Mouse (Mus musculus) kidney, postnatal 4 days (tissue): ENCODE results near the gene Ugt1a1.
A peak's percentile ranks its signal among the peaks of the same experiment; 100 is the strongest.
"Not testable (repeated sequence)": the region's sequence is repeated elsewhere in the genome, so short reads cannot be mapped to it uniquely, and the experiment has no call there.

ENCODE experiments used
- DNase-seq, 2 experiments: peaks; one replicate each; pipeline ENCODE4 v3.0.0; 2021; ENCODE audit warnings: mixed read lengths in 2 of 2

The Ugt1a1 gene

DNA sequence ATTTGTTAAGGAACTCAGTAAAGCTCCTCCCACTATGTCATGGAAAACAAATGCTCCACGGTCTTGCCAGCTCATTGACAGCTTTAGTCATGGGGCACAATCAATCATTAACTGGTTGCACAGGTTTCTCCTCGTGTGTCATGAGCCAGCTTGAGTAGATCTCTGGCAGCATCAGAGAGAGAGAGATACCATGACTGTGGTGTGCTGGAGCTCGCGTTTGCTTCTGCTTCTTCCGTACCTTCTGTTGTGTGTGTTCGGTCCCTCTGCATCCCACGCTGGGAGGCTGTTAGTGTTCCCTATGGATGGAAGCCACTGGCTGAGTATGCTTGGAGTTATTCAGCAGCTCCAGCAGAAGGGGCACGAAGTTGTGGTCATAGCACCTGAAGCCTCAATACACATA, at the start of gene Ugt1a1:
TSS of gene Ugt1a1 (plus strand) at position 148 of the 400 bp plus-strand sequence.
- DNase-seq, result no peak

GRCm38 (mm10) chr1:88165711-88166110, 46.0 kb upstream of the Ugt1a1 start, which contains the start of gene Ugt1a5:
Gene Ugt1a5, plus strand, starts transcription at chr1:88166012.
- DNase-seq, result no peak

DNA sequence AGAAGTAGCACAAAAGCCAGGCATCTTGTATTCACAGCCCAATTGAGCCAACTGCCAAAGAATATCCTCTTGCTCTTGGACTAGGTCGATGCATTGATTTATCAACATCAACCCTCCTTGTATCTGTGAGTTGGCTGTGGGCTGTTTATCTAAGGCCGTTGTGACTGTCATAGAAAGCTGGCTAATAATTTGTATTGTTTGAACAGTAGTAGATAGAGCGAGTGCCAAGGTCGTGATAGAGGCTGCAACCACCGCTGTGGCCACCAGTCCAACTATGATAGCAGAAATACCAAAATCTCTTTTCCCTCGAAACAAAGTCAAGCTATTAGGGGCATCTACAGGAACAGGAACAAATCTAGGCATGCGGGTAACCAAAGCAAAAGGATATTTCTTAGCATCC, 39.6 kb upstream of the Ugt1a1 start:
- not testable (repeated sequence) for DNase-seq

- no peak for DNase-seq
Measured at GRCm38 (mm10) chr1:88179657-88180056, 32.1 kb upstream of the Ugt1a1 start.

DNA sequence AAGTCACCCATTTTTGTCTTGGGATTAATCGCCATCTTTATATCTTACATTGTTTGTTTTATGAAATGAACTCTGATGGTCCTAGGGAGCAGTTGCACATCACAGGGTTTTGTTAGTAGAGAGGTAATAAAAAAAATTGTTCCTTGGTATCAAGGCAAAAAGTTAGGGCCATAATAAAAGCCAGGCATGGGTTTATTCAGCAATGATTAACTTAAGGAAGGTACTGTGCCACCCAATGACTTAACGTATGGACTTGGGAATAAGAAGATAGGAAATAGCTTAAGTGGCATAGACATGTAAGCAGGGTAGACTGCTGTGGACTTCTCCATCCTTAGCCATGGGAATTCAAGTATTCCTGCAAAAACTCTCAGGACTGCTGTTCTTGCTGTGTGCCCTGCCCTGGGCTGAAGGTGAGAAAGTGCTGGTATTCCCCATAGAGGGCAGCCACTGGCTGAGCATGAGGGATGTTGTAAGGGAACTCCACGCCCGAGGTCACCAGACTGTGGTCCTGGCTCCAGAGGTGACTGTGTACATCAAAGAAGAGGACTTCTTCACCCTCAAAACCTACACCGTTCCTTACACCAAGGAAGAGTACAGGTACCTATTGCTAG, 25.3 kb upstream of the Ugt1a1 start:
- no peak for DNase-seq

- DNase-seq, result no peak
Measured at GRCm38 (mm10) chr1:88192136-88192535, 19.6 kb upstream of the Ugt1a1 start.

GRCm38 (mm10) chr1:88195687-88196086, 16.1 kb upstream of the Ugt1a1 start:
- DNase-seq, result peak in 1 of 2 experiments; percentile 47

DNA sequence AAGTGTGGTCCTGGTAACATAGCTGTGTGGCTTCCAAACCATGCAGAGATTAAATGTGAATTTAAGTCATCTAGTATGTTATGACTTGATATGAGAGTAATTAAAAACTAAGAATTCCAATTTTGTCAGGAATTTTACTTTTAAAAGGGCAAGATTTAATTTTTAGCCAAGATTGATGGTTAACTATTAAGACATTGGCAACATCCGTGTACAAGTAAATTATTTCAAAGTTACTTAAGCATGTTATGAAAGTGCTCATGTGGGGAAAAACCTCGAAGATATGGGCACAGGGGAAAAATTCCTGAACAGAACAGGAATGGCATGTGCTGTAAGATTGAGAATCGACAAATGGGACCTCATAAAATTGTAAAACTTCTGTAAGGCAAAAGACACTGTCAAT, 14.3 kb upstream of the Ugt1a1 start:
- DNase-seq, result no peak

DNA sequence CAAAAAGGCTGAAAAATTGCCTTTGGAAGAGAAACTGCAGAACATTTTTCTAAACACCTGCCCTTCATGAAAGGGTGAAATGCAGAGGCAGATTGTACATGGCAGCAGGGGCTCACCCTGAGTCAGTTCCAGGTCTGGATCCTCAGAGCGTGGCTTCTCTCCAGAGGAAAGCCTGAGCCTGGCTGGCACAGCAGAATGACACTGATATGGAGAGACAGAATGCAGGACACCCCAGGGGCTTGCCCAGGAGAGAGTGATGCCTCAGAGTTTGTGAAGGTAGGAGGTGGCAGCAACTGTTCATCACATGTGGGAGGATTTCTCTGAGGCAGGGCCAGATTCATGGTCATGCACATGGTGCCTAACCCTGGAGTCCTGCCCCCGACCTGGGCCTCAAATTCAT, 11.8 kb upstream of the Ugt1a1 start:
- DNase-seq, result no peak

DNA sequence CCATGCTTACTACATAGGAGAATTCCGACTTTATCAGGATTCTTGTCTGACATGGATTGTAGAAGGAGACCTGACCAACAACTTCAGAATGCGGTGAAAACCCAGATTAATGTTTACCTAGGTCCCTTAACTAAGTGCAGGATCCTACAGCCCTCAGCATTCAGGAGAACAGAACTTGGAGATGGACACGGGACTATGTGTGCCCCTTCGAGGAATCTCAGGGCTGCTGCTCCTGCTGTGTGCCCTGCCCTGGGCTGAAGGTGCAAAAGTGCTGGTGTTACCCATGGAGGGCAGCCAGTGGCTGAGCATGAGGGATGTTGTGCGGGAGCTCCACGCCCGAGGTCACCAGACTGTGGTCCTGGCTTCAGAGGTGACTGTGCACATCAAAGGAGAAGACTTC, 11.3 kb upstream of the Ugt1a1 start, which contains the start of gene Ugt1a2:
TSS of gene Ugt1a2 (plus strand) at position 146 of the 400 bp plus-strand sequence.
- peak in 1 of 2 experiments; percentile 33 for DNase-seq

DNA sequence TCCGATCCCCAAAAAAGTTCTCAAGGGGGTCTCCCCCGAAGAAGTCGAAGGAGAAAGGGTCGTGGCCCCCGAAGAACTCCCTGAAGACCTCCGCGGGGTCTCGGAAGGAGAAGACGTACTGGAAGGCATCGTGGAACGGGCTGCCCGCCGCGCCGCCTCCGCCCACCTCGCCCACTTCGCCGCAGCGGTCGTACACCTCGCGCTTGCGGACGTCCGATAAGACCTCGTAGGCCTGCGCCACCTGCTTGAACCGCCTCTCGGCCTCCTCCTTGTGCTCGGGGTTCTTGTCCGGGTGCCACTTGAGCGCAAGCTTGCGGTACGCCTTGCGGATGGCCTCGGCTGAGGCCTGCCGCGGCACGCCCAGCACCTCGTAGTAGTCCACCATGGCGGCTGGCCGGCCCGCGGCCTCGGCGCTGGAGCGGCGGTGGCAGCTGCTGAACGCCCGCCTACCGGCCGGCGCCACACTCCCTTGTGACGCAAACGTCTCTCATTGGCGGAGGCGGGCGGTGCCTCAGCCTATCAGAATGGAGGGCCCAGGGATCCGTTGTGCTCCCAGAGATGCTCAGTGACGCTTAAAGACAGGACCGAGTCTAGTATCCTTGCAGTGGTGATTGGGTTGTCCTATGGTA, 6.4 kb upstream of the Ugt1a1 start, which contains the start of gene Dnajb3:
TSS of gene Dnajb3 (minus strand) at position 489 of the 629 bp plus-strand sequence.
- peak; percentile 82 to 89 for DNase-seq

DNA sequence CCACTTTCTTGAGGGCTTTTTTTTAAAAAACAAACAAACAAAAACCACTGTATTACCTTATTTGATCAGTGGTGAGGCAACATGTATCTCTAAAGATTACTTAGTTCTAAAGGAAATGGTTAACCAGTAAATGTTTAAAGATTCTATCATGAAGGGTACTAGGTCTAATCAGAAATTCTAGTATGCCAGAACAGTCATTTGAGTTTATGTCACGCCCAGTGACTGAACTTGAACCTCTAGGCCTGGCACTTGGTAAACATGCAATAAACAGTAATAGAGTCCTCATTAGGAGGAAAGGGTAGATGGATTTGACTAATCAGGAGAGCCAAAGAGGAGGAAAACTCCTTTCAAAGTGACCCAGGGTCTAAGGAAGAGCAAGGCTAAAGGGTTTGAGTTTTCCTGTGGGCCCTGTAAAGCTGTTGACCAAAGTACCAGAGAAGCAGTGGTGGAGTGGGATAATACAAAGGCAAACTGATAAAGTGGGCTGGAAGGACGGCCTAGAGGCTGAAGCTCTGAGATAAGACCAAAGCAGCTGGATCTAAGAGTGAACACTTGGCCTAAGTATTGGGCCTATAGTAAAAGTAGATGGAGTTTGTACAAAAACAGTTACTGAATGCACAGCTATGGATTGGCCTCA, 4.8 kb upstream of the Ugt1a1 start:
- no peak for DNase-seq

DNA sequence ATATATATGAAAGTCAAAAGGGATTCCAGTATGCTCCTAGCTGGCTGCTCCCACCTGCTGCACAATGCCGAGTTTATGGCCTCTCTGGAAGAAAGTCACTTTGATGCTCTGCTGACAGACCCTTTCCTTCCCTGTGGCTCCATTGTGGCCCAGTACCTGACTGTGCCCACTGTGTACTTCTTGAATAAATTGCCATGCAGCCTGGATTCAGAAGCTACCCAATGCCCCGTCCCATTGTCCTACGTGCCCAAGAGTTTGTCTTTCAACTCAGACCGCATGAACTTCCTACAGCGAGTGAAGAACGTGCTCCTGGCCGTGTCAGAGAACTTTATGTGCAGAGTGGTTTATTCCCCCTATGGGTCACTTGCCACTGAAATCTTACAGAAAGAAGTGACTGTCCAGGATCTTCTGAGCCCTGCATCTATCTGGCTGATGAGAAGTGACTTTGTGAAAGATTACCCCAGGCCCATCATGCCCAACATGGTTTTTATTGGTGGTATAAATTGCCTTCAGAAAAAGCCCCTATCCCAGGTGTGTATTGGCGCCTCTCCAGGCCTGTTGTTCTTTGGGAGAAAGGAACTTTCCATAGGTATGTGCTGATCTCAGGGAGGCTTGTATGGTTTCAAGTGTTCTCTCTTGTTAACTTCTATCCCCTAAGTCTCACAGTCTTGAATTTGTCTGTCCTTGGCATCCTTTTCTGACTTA, 734 bp downstream of the Ugt1a1 start:
- no peak for DNase-seq

DNA sequence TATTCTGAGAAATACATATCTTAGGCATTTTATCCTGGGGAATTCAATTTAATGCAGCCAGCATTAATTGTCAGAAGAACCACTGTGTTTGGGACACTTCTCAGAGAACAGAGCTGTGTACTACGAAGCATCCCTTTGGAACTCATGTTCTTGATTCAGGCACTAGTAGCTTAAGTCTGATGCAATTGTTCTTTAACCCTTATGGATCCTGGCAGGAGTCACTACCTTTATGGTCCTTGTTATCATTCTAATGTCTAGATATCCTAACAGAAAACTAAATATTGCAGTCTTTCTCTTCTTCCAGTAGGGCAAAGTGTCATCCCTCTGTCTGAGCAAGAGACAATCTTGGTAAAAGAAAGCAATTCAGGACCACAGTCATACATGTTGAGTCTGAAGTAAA, 1.3 kb downstream of the Ugt1a1 start:
- no peak for DNase-seq

GRCm38 (mm10) chr1:88213766-88214461, 2.2 kb downstream of the Ugt1a1 start:
- DNase-seq, result no peak

- DNase-seq, result no peak
Measured at GRCm38 (mm10) chr1:88214462-88214952, 2.7 kb downstream of the Ugt1a1 start.

- DNase-seq, result no peak
Measured at GRCm38 (mm10) chr1:88215466-88216380, 4.0 kb downstream of the Ugt1a1 start.

- DNase-seq, result no peak
Measured at GRCm38 (mm10) chr1:88216551-88216950, 4.8 kb downstream of the Ugt1a1 start.

- DNase-seq, result no peak
Measured at GRCm38 (mm10) chr1:88217144-88217543, 5.4 kb downstream of the Ugt1a1 start.

DNA sequence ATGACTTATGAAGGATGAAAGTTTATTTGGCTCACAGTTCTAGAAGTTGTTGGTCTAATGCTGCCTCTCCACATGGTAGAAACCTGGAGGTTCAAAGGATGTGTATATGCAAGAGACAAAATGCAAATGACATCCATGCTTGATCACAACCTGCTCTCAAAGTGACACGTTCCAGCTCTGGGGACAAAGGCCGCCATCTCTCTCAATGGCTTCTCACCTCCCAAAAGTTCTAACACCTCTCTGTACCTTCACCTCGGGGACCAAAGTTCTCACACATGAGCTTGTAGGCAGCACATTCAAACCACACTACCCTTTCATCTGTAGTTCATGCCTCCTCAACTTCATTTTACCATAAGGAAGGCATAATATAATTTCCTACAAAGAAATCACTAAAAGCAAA, 5.8 kb downstream of the Ugt1a1 start:
- no peak for DNase-seq

GRCm38 (mm10) chr1:88218051-88218450, 6.3 kb downstream of the Ugt1a1 start:
- no peak for DNase-seq
